Mouse (Mus musculus) lung, adult 10 weeks (tissue): ENCODE results near the gene Foxp2. TPM values are rescaled to one million over a fixed set of nuclear protein-coding genes. Genes with fewer than 3 reads are reported as not detected.

ENCODE experiments used
- polyA plus RNA-seq: library from polyadenylated mRNA; stranded (reverse); fragments of 350-450 nt; fragmentation: Illumina TruSeq; extraction: RNeasy Lipid Tissue Mini Kit (QIAGEN cat#74804); gene quantifications from one replicate; pipeline ENCODE4 v1.2.3, GENCODE M21; 2014; ENCODE audit warnings: low read depth, low replicate concordance; ENCODE audit not compliant: insufficient read depth

Foxp2 gene
- polyA plus RNA-seq, result 1.8 TPM

GRCm38 (mm10) chr6:14901183-14901970 lies at the start of gene Foxp2:
Gene Foxp2 (plus strand): TSS chr6:14901349.

Other genes with a start within 250 kb of the Foxp2 start
- 0.69 TPM for gene Ppp1r3a, start 146.1 kb upstream of the Foxp2 start, polyA plus RNA-seq